Mouse (Mus musculus) liver, adult 2 months (tissue): Measurements from ENCODE around the gene Gm8127.
"Not testable (repeated sequence)": the region's sequence is repeated elsewhere in the genome, so short reads cannot be mapped to it uniquely, and the experiment has no call there.

ENCODE experiments used
- CTCF ChIP-seq: fragments of 200-500 bp; IDR thresholded peaks from 2 replicates; pipeline ENCODE4 v1.5.1; 2011; ENCODE audit warnings: low read depth, low read length, control low read depth
- POLR2A ChIP-seq: fragments of 200-500 bp; IDR thresholded peaks from 2 replicates; pipeline ENCODE4 v1.6.1; 2011; ENCODE audit warnings: low read length, control low read depth; ENCODE audit not compliant: insufficient read depth; ENCODE audit errors: extremely low read depth

- TF ChIP-seq CTCF, POLR2A: not testable (repeated sequence)
Measured at GRCm38 (mm10) chr14:43249611-43250170, 43.9 kb downstream of the Gm8127 start.
